Mouse (Mus musculus) neural tube, embryonic 11.5 days (tissue): ENCODE measurements at regions not wholly inside any gene's neighbourhood (a gene's known extent, or its start where the extent isn't known, plus 50 kb on each side); places are given as distances from the start of the nearest gene placed in this dataset.
"Not testable (repeated sequence)": the region's sequence is repeated elsewhere in the genome, so short reads cannot be mapped to it uniquely, and the experiment has no call there.

Experiments
- ATAC-seq: fragments of 200-750 bp; cut with Nextera tagmentation; 2 replicates; pipeline ENCODE4 v1.8.0; 2017; ENCODE audit warnings: moderate number of reproducible peaks, mild to moderate bottlenecking, moderate TSS enrichment, moderate library complexity; ENCODE audit not compliant: insufficient read depth, low FRiP score, low TSS enrichment
- DNase-seq: peaks from one replicate; pipeline ENCODE4 v3.0.0-alpha.2; 2015; ENCODE audit warnings: low spot score
- H3K27ac ChIP-seq: fragments of 300-500 bp; sonication (generic); 2 replicates; pipeline ENCODE4 v1.5.1; 2014; ENCODE audit warnings: low read depth, mild to moderate bottlenecking, low read length
- H3K27me3 ChIP-seq: fragments of 300-500 bp; sonication (generic); 2 replicates; pipeline ENCODE4 v1.6.1; 2014; ENCODE audit warnings: mild to moderate bottlenecking, low read length, mixed read lengths; ENCODE audit not compliant: control insufficient read depth, insufficient read depth
- H3K36me3 ChIP-seq: fragments of 300-500 bp; sonication (generic); 2 replicates; pipeline ENCODE4 v1.6.1; 2014; ENCODE audit warnings: mild to moderate bottlenecking, low read length, moderate library complexity, mixed read lengths; ENCODE audit not compliant: control insufficient read depth, insufficient read depth
- H3K4me1 ChIP-seq: fragments of 300-500 bp; sonication (generic); 2 replicates; pipeline ENCODE4 v1.6.1; 2014; ENCODE audit warnings: low read length, mixed read lengths; ENCODE audit not compliant: control insufficient read depth, insufficient read depth
- H3K4me2 ChIP-seq: fragments of 300-500 bp; sonication (generic); 2 replicates; pipeline ENCODE4 v1.6.1; 2014; ENCODE audit warnings: low read depth, mild to moderate bottlenecking, moderate library complexity
- H3K4me3 ChIP-seq: fragments of 300-500 bp; sonication (generic); 2 replicates; pipeline ENCODE4 v1.5.1; 2014; ENCODE audit warnings: low read depth, low read length
- H3K9ac ChIP-seq: fragments of 300-500 bp; sonication (generic); 2 replicates; pipeline ENCODE4 v1.6.1; 2014; ENCODE audit warnings: mild to moderate bottlenecking, low read length
- H3K9me3 ChIP-seq: fragments of 300-500 bp; sonication (generic); 2 replicates; pipeline ENCODE4 v1.6.1; 2016; ENCODE audit warnings: low read length; ENCODE audit not compliant: control insufficient read depth
- WGBS: fragments of 180-500 bp; shearing (Covaris S2); extraction: QIAGEN DNeasy Blood & Tissue Kit; methylation state at CpG from one replicate; pipeline ENCODE4 v1.1.7; 2014; 5-methylcytosine and 5-hydroxymethylcytosine counted together

- H3K4me2 ChIP-seq: no peak overlapping the region
- no peak overlapping the region for H3K9ac ChIP-seq
- H3K9me3 ChIP-seq: no peaks in the 10 kb centered on the region
- H3K27ac ChIP-seq: no peak overlapping the region
- no peak overlapping the region for H3K4me3 ChIP-seq
- H3K4me1 ChIP-seq: no peaks in the 10 kb centered on the region
- no peaks in the 10 kb centered on the region for H3K36me3 ChIP-seq
- no peak for ATAC-seq
- DNase-seq: no peak
- no peaks in the 10 kb centered on the region for H3K27me3 ChIP-seq
These were observed 527.4 kb upstream of the Gm5150 start for GRCm38 (mm10) chr3:16533643-16534042.

- not testable (repeated sequence) for H3K27ac ChIP-seq, H3K4me2 ChIP-seq, H3K4me1 ChIP-seq, ATAC-seq, H3K36me3 ChIP-seq, H3K27me3 ChIP-seq, DNase-seq, H3K9ac ChIP-seq, H3K9me3 ChIP-seq, H3K4me3 ChIP-seq
- 83% methylated on average over 6 of the region's 6 CpGs for WGBS
These were observed 521.3 kb upstream of the Gm5150 start for GRCm38 (mm10) chr3:16527511-16527910.

GRCm38 (mm10) chr3:16488431-16488830 lies 482.2 kb upstream of the Gm5150 start:
- not testable (repeated sequence) for H3K27me3 ChIP-seq, H3K4me3 ChIP-seq, H3K36me3 ChIP-seq, H3K9me3 ChIP-seq, H3K9ac ChIP-seq, ATAC-seq, H3K4me2 ChIP-seq, DNase-seq, H3K27ac ChIP-seq, H3K4me1 ChIP-seq
- 91% methylated on average over 3 of the region's 3 CpGs for WGBS

GRCm38 (mm10) chr3:16482750-16483149 lies 476.5 kb upstream of the Gm5150 start:
- Histone ChIP-seq H3K27ac (no peak overlapping the region), H3K27me3 (no peaks in the 10 kb centered on the region), H3K9ac (no peak overlapping the region), H3K4me3 (no peak overlapping the region), H3K4me1 (no peaks in the 10 kb centered on the region), H3K36me3 (no peaks in the 10 kb centered on the region), H3K4me2 (no peak overlapping the region), H3K9me3 (no peaks in the 10 kb centered on the region)
- 73% methylated on average over 1 of the region's 1 CpGs for WGBS
- DNase-seq: no peak
- no peak for ATAC-seq

GRCm38 (mm10) chr3:16471360-16471759 lies 465.1 kb upstream of the Gm5150 start:
- Histone ChIP-seq H3K9me3 (no peaks in the 10 kb centered on the region), H3K27me3 (no peaks in the 10 kb centered on the region), H3K4me2 (no peak overlapping the region), H3K27ac (no peak overlapping the region), H3K36me3 (no peaks in the 10 kb centered on the region), H3K9ac (no peak overlapping the region), H3K4me1 (no peaks in the 10 kb centered on the region), H3K4me3 (no peak overlapping the region)
- WGBS: 90% methylated on average over 1 of the region's 1 CpGs
- no peak for DNase-seq
- no peak for ATAC-seq

- Histone ChIP-seq H3K27ac (no peak overlapping the region), H3K27me3 (no peaks in the 10 kb centered on the region), H3K4me2 (no peak overlapping the region), H3K4me1 (no peaks in the 10 kb centered on the region), H3K9ac (no peak overlapping the region; the same call in 1 of the 2 replicates), H3K4me3 (no peak overlapping the region), H3K36me3 (no peaks in the 10 kb centered on the region), H3K9me3 (no peaks in the 10 kb centered on the region)
- DNase-seq: peak; percentile 78
- no peak for ATAC-seq
- WGBS: 16% methylated on average over 9 of the region's 9 CpGs
These were observed 460.2 kb upstream of the Gm5150 start for GRCm38 (mm10) chr3:16466388-16466787.

GRCm38 (mm10) chr3:16465357-16465756 lies 459.1 kb upstream of the Gm5150 start:
- H3K9me3 ChIP-seq: no peaks in the 10 kb centered on the region
- ATAC-seq (no peak), DNase-seq (no peak)
- H3K4me2 ChIP-seq: no peak overlapping the region
- no peaks in the 10 kb centered on the region for H3K27me3 ChIP-seq
- H3K9ac ChIP-seq: no peak overlapping the region
- H3K4me1 ChIP-seq: no peaks in the 10 kb centered on the region
- no peaks in the 10 kb centered on the region for H3K36me3 ChIP-seq
- no peak overlapping the region for H3K27ac ChIP-seq
- H3K4me3 ChIP-seq: no peak overlapping the region
- 69% methylated on average over 3 of the region's 3 CpGs for WGBS

- H3K9ac ChIP-seq: no peak overlapping the region
- WGBS: 85% methylated on average over 2 of the region's 2 CpGs
- no peaks in the 10 kb centered on the region for H3K36me3 ChIP-seq
- no peak for ATAC-seq
- no peak for DNase-seq
- H3K27me3 ChIP-seq: no peaks in the 10 kb centered on the region
- no peaks in the 10 kb centered on the region for H3K9me3 ChIP-seq
- H3K4me1 ChIP-seq: no peaks in the 10 kb centered on the region
- H3K4me3 ChIP-seq: no peak overlapping the region
- H3K27ac ChIP-seq: no peak overlapping the region
- no peak overlapping the region for H3K4me2 ChIP-seq
These were observed 458.1 kb upstream of the Gm5150 start for GRCm38 (mm10) chr3:16464301-16464700.

- no peak for DNase-seq
- H3K27ac ChIP-seq: no peak overlapping the region
- H3K9me3 ChIP-seq: no peaks in the 10 kb centered on the region
- H3K27me3 ChIP-seq: no peaks in the 10 kb centered on the region
- H3K4me3 ChIP-seq: no peak overlapping the region
- H3K4me2 ChIP-seq: no peak overlapping the region
- H3K36me3 ChIP-seq: no peaks in the 10 kb centered on the region
- no peak for ATAC-seq
- H3K4me1 ChIP-seq: no peaks in the 10 kb centered on the region
- H3K9ac ChIP-seq: no peak overlapping the region
These were observed 426.8 kb upstream of the Gm5150 start for GRCm38 (mm10) chr3:16433033-16433432.

- ATAC-seq (no peak), DNase-seq (no peak)
- Histone ChIP-seq H3K4me3 (no peak overlapping the region), H3K27ac (no peak overlapping the region), H3K4me1 (no peaks in the 10 kb centered on the region), H3K9me3 (no peaks in the 10 kb centered on the region), H3K9ac (no peak overlapping the region), H3K27me3 (no peaks in the 10 kb centered on the region), H3K4me2 (no peak overlapping the region), H3K36me3 (no peaks in the 10 kb centered on the region)
These were observed 425.5 kb upstream of the Gm5150 start for GRCm38 (mm10) chr3:16431819-16432115.
